Mouse (Mus musculus) left cerebral cortex, adult 9 months (tissue): ENCODE results near the gene Lrp5.
"Not testable (repeated sequence)": the region's sequence is repeated elsewhere in the genome, so short reads cannot be mapped to it uniquely, and the experiment has no call there.

Source experiments
- DNase-seq, 2 experiments: peaks; one replicate each; pipeline ENCODE4 v3.0.0; 2022; ENCODE audit warnings: low spot score in 2 of 2

Lrp5 gene

GRCm38 (mm10) chr19:3695471-3695870 is 9.1 kb upstream of the Lrp5 start:
- no peak for DNase-seq

GRCm38 (mm10) chr19:3695006-3695405 is 8.6 kb upstream of the Lrp5 start:
- DNase-seq = no peak

GRCm38 (mm10) chr19:3694476-3694875 is 8.1 kb upstream of the Lrp5 start:
- no peak for DNase-seq

GRCm38 (mm10) chr19:3692414-3693145 is 6.2 kb upstream of the Lrp5 start:
- DNase-seq = no peak

- no peak for DNase-seq
Measured at GRCm38 (mm10) chr19:3691337-3691736, 5.0 kb upstream of the Lrp5 start.

- peak in 1 of 2 experiments; percentile 30 for DNase-seq
Measured at GRCm38 (mm10) chr19:3687676-3688171, 1.4 kb upstream of the Lrp5 start.

GRCm38 (mm10) chr19:3685611-3686214 is 651 bp downstream of the Lrp5 start:
- DNase-seq = no peak

GRCm38 (mm10) chr19:3684957-3685580 is 1.3 kb downstream of the Lrp5 start:
- no peak for DNase-seq

- DNase-seq = no peak
Measured at GRCm38 (mm10) chr19:3684414-3684813, 1.9 kb downstream of the Lrp5 start.

- peak in 1 of 2 experiments; percentile 35 for DNase-seq
Measured at GRCm38 (mm10) chr19:3681310-3681934, 4.9 kb downstream of the Lrp5 start.

- DNase-seq = no peak
Measured at GRCm38 (mm10) chr19:3680732-3681131, 5.6 kb downstream of the Lrp5 start.

GRCm38 (mm10) chr19:3674122-3674855 is 12.1 kb downstream of the Lrp5 start:
- peak in 1 of 2 experiments; percentile 31 for DNase-seq

- no peak for DNase-seq
Measured at GRCm38 (mm10) chr19:3673149-3673548, 13.2 kb downstream of the Lrp5 start.

- no peak for DNase-seq
Measured at GRCm38 (mm10) chr19:3669100-3669499, 17.3 kb downstream of the Lrp5 start.

GRCm38 (mm10) chr19:3668551-3668950 is 17.8 kb downstream of the Lrp5 start:
- DNase-seq = no peak

GRCm38 (mm10) chr19:3667979-3668378 is 18.4 kb downstream of the Lrp5 start:
- no peak for DNase-seq

GRCm38 (mm10) chr19:3667155-3667895 is 19.0 kb downstream of the Lrp5 start:
- no peak for DNase-seq

- no peak for DNase-seq
Measured at GRCm38 (mm10) chr19:3666632-3667031, 19.7 kb downstream of the Lrp5 start.

GRCm38 (mm10) chr19:3665510-3665909 is 20.9 kb downstream of the Lrp5 start:
- DNase-seq = no peak

- no peak for DNase-seq
Measured at GRCm38 (mm10) chr19:3657947-3658346, 28.4 kb downstream of the Lrp5 start.

- not testable (repeated sequence) for DNase-seq
Measured at GRCm38 (mm10) chr19:3657065-3657464, 29.3 kb downstream of the Lrp5 start.
